Mouse (Mus musculus) hindbrain, embryonic 13.5 days (tissue): ENCODE results near the gene Polr3gl. TPM values are rescaled to one million over a fixed set of nuclear protein-coding genes. Genes with fewer than 3 reads are reported as not detected.

ENCODE experiments used
- ATAC-seq: fragments of 200-750 bp; cut with Nextera tagmentation; 2 replicates; pipeline ENCODE4 v1.8.0; 2017; ENCODE audit warnings: moderate TSS enrichment; ENCODE audit not compliant: low FRiP score
- H3K27ac ChIP-seq: fragments of 300-500 bp; sonication (generic); 2 replicates; pipeline ENCODE4 v1.5.1; 2015; ENCODE audit warnings: inconsistent platforms, mild to moderate bottlenecking, moderate library complexity
- H3K27me3 ChIP-seq: fragments of 300-500 bp; sonication (generic); 2 replicates; pipeline ENCODE4 v1.6.1; 2015; ENCODE audit warnings: mild to moderate bottlenecking, inconsistent platforms
- H3K36me3 ChIP-seq: fragments of 300-500 bp; sonication (generic); 2 replicates; pipeline ENCODE4 v1.6.1; 2015; ENCODE audit warnings: mild to moderate bottlenecking, inconsistent platforms
- H3K4me1 ChIP-seq: fragments of 300-500 bp; sonication (generic); replicated peaks from 2 replicates; pipeline ENCODE4 v1.6.1; 2015; ENCODE audit warnings: inconsistent platforms
- H3K4me2 ChIP-seq: fragments of 300-500 bp; sonication (generic); 2 replicates; pipeline ENCODE4 v1.6.1; 2015; ENCODE audit warnings: inconsistent platforms, mild to moderate bottlenecking, moderate library complexity
- H3K4me3 ChIP-seq: fragments of 300-500 bp; sonication (generic); 2 replicates; pipeline ENCODE4 v1.5.1; 2015; ENCODE audit warnings: mild to moderate bottlenecking, inconsistent platforms
- H3K9ac ChIP-seq: fragments of 300-500 bp; sonication (generic); 2 replicates; pipeline ENCODE4 v1.6.1; 2015; ENCODE audit warnings: mild to moderate bottlenecking, inconsistent platforms
- H3K9me3 ChIP-seq: fragments of 300-500 bp; sonication (generic); 2 replicates; pipeline ENCODE4 v1.6.1; 2016; ENCODE audit warnings: inconsistent platforms
- WGBS: fragments of 180-500 bp; shearing (Covaris S2); methylation state at CpG from one replicate; pipeline ENCODE4 v1.1.7; 2015; 5-methylcytosine and 5-hydroxymethylcytosine counted together
- polyA plus RNA-seq: library from polyadenylated mRNA; unstranded; fragments of >200 nt; fragmentation: Nextera tagmentation; extraction: Ambion mirVana; gene quantifications from 2 replicates; pipeline ENCODE4 v1.2.1, GENCODE M21; 2015

Polr3gl gene
- polyA plus RNA-seq, 1 experiment from 2014 or later, result 39.3 TPM

- Histone ChIP-seq H3K4me3 (peak within 1 kb of the TSS; percentile 53), H3K27me3 (peaks cover 13% of the 10 kb centered on the region), H3K4me1 (peaks cover 67% of the 10 kb centered on the region), H3K36me3 (no peaks in the 10 kb centered on the region), H3K9ac (peak within 1 kb of the TSS; percentile 85), H3K9me3 (no peaks in the 10 kb centered on the region), H3K4me2 (peak within 1 kb of the TSS; percentile 98), H3K27ac (peak within 1 kb of the TSS; percentile 74)
- no peak for ATAC-seq
- 0% methylated on average over 21 of the region's 23 CpGs for WGBS
These were observed 2.3 kb upstream of the Polr3gl start, which contains the start of gene Ankrd34a for GRCm38 (mm10) chr3:96596228-96596707. Gene Ankrd34a (plus strand): TSS chr3:96596636.

GRCm38 (mm10) chr3:96595661-96596060 is 1.7 kb upstream of the Polr3gl start:
- Histone ChIP-seq H3K9ac (peak overlapping the region; percentile 85), H3K4me2 (peak overlapping the region; percentile 98), H3K36me3 (no peaks in the 10 kb centered on the region), H3K4me1 (peaks cover 67% of the 10 kb centered on the region), H3K4me3 (peak overlapping the region; percentile 53), H3K27ac (peak overlapping the region; percentile 66; the same call in 1 of the 2 replicates), H3K27me3 (peaks cover 13% of the 10 kb centered on the region), H3K9me3 (no peaks in the 10 kb centered on the region)
- 16% methylated on average over 6 of the region's 6 CpGs for WGBS
- ATAC-seq, result no peak

- Histone ChIP-seq H3K4me1 (peaks cover 59% of the 10 kb centered on the region), H3K36me3 (no peaks in the 10 kb centered on the region; the same call in 1 of the 2 replicates), H3K4me2 (no peak overlapping the region), H3K27ac (no peak overlapping the region), H3K27me3 (peaks cover 13% of the 10 kb centered on the region), H3K9ac (no peak overlapping the region), H3K9me3 (no peaks in the 10 kb centered on the region), H3K4me3 (no peak overlapping the region)
- 76% methylated on average over 5 of the region's 5 CpGs for WGBS
- ATAC-seq, result no peak
These were observed 870 bp upstream of the Polr3gl start for GRCm38 (mm10) chr3:96594851-96595250.

GRCm38 (mm10) chr3:96593374-96593773 is 607 bp downstream of the Polr3gl start:
- Histone ChIP-seq H3K27ac (peak overlapping the region; percentile 89), H3K4me3 (peak overlapping the region; percentile 60), H3K36me3 (no peaks in the 10 kb centered on the region; the same call in 1 of the 2 replicates), H3K4me1 (peaks cover 46% of the 10 kb centered on the region), H3K9ac (peak overlapping the region; percentile 76), H3K27me3 (peaks cover 13% of the 10 kb centered on the region), H3K9me3 (no peaks in the 10 kb centered on the region), H3K4me2 (peak overlapping the region; percentile 69)
- 1% methylated on average over 10 of the region's 10 CpGs for WGBS
- ATAC-seq, result 0 out of 2 replicates have a peak, but pooled peaks have one; percentile 0

GRCm38 (mm10) chr3:96590657-96591056 is 3.3 kb downstream of the Polr3gl start:
- Histone ChIP-seq H3K27ac (no peak overlapping the region), H3K4me1 (peaks cover 18% of the 10 kb centered on the region), H3K27me3 (peaks cover 8% of the 10 kb centered on the region), H3K9me3 (no peaks in the 10 kb centered on the region; the same call in 1 of the 2 replicates), H3K9ac (no peak overlapping the region), H3K36me3 (no peaks in the 10 kb centered on the region; the same call in 1 of the 2 replicates), H3K4me2 (no peak overlapping the region), H3K4me3 (no peak overlapping the region)
- no peak for ATAC-seq
- 79% methylated on average over 4 of the region's 4 CpGs for WGBS

- H3K4me2 ChIP-seq, result no peak overlapping the region
- peaks cover 11% of the 10 kb centered on the region for H3K27me3 ChIP-seq
- H3K4me1 ChIP-seq, result peaks cover 13% of the 10 kb centered on the region
- no peak overlapping the region for H3K9ac ChIP-seq
- WGBS, result 95% methylated on average over 5 of the region's 5 CpGs
- H3K4me3 ChIP-seq, result no peak overlapping the region
- H3K36me3 ChIP-seq, result no peaks in the 10 kb centered on the region
- no peak for ATAC-seq
- no peak overlapping the region for H3K27ac ChIP-seq
- H3K9me3 ChIP-seq, result no peaks in the 10 kb centered on the region; the same call in 1 of the 2 replicates
These were observed 10.6 kb downstream of the Polr3gl start for GRCm38 (mm10) chr3:96583386-96583785.

GRCm38 (mm10) chr3:96581771-96582515 is 12.0 kb downstream of the Polr3gl start:
- WGBS, result 92% methylated on average over 16 of the region's 16 CpGs
- Histone ChIP-seq H3K4me2 (no peak overlapping the region), H3K9ac (no peak overlapping the region), H3K4me3 (no peak overlapping the region), H3K9me3 (no peaks in the 10 kb centered on the region), H3K27ac (no peak overlapping the region), H3K27me3 (peaks cover 11% of the 10 kb centered on the region), H3K36me3 (no peaks in the 10 kb centered on the region), H3K4me1 (peaks cover 19% of the 10 kb centered on the region)
- ATAC-seq, result no peak

- Histone ChIP-seq H3K36me3 (no peaks in the 10 kb centered on the region), H3K4me2 (no peak overlapping the region), H3K9ac (no peak overlapping the region), H3K4me3 (no peak overlapping the region), H3K9me3 (no peaks in the 10 kb centered on the region), H3K27ac (no peak overlapping the region), H3K4me1 (peaks cover 27% of the 10 kb centered on the region), H3K27me3 (peaks cover 11% of the 10 kb centered on the region)
- WGBS, result 51% methylated on average over 6 of the region's 6 CpGs
- no peak for ATAC-seq
These were observed 12.8 kb downstream of the Polr3gl start for GRCm38 (mm10) chr3:96581141-96581540.

- Histone ChIP-seq H3K4me3 (peak overlapping the region; percentile 30), H3K4me1 (peaks cover 31% of the 10 kb centered on the region), H3K27ac (no peak overlapping the region), H3K4me2 (peak overlapping the region; percentile 58), H3K9me3 (no peaks in the 10 kb centered on the region), H3K36me3 (no peaks in the 10 kb centered on the region), H3K27me3 (peaks cover 11% of the 10 kb centered on the region), H3K9ac (peak overlapping the region; percentile 72)
- WGBS, result 15% methylated on average over 16 of the region's 16 CpGs
- ATAC-seq, result peak; percentile 83
These were observed 14.0 kb downstream of the Polr3gl start for GRCm38 (mm10) chr3:96579885-96580454.

GRCm38 (mm10) chr3:96579239-96579750 is 14.7 kb downstream of the Polr3gl start:
- Histone ChIP-seq H3K9ac (0 out of 2 replicates have a peak overlapping the region, but pooled peaks have one; percentile 43), H3K27ac (no peak overlapping the region), H3K4me1 (peaks cover 31% of the 10 kb centered on the region), H3K27me3 (peaks cover 11% of the 10 kb centered on the region), H3K9me3 (no peaks in the 10 kb centered on the region), H3K4me3 (no peak overlapping the region), H3K36me3 (no peaks in the 10 kb centered on the region), H3K4me2 (no peak overlapping the region)
- WGBS, result 71% methylated on average over 4 of the region's 4 CpGs
- no peak for ATAC-seq

GRCm38 (mm10) chr3:96578561-96579238 is 15.3 kb downstream of the Polr3gl start:
- Histone ChIP-seq H3K4me1 (peaks cover 31% of the 10 kb centered on the region), H3K27ac (no peak overlapping the region)
- ATAC-seq, result no peak

GRCm38 (mm10) chr3:96577566-96577965 is 16.4 kb downstream of the Polr3gl start:
- H3K36me3 ChIP-seq, result no peaks in the 10 kb centered on the region
- H3K4me3 ChIP-seq, result no peak overlapping the region
- peak overlapping the region; percentile 71 for H3K27ac ChIP-seq
- no peak overlapping the region for H3K9ac ChIP-seq
- no peak for ATAC-seq
- peaks cover 11% of the 10 kb centered on the region for H3K27me3 ChIP-seq
- 62% methylated on average over 4 of the region's 4 CpGs for WGBS
- H3K4me1 ChIP-seq, result peaks cover 31% of the 10 kb centered on the region
- no peak overlapping the region for H3K4me2 ChIP-seq
- H3K9me3 ChIP-seq, result no peaks in the 10 kb centered on the region

More at GRCm38 (mm10) chr3:96578561-96579238, 15.3 kb downstream of the Polr3gl start:
- Histone ChIP-seq H3K9ac (0 out of 2 replicates have a peak overlapping the region, but pooled peaks have one; percentile 43), H3K4me2 (no peak overlapping the region), H3K4me3 (no peak overlapping the region), H3K9me3 (no peaks in the 10 kb centered on the region), H3K36me3 (no peaks in the 10 kb centered on the region), H3K27me3 (peaks cover 11% of the 10 kb centered on the region)
- WGBS, result 80% methylated on average over 12 of the region's 12 CpGs
